Mouse (Mus musculus): ENCODE results near the gene Agrn.

DNA sequence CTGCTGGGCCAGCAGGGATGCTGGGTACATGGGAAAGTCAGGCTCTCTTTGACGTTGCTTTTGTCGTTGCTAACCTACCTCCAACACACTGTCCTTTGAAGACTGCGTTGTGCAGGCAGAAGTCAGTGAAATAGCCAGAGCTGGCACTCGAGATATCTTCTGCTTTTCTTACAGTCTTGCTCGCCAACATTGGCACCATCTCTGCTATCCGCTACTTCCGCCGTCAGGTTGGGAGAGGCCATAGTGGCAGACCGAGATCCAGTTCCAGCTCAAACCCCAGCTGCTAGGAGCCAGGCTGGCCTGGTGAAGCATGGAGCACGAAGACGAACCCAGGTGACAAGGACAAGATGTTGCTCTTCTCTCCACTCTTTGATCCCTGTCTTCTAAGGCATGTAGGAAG is 22.6 kb upstream of the Agrn start:
- TF ChIP-seq USF1 (IDR thresholded peaks at IDR 0.05; ENCODE audit: low read depth, low read length), result no peak
- TF ChIP-seq CTCF (conservative IDR thresholded peaks at IDR 0.05 in 1 of 2, IDR thresholded peaks at IDR 0.05 in 1 of 2; ENCODE audit: low read depth in 2 of 2, low read length in 2 of 2), result no peak
- no peak for TF ChIP-seq RAD21 (IDR thresholded peaks at IDR 0.05; ENCODE audit: low read depth, low read length)
- TF ChIP-seq EP300 (IDR thresholded peaks at IDR 0.05; ENCODE audit: low read length), result no peak
- TF ChIP-seq UBTF (IDR thresholded peaks at IDR 0.05; ENCODE audit: low read depth, low read length), result no peak
- no peak for TF ChIP-seq POLR2A (IDR thresholded peaks at IDR 0.05; ENCODE audit: low read depth, low read length)
- no peak for TF ChIP-seq ZC3H11A (IDR thresholded peaks at IDR 0.05; ENCODE audit: low read depth, low read length)
- TF ChIP-seq MAX (IDR thresholded peaks at IDR 0.05; ENCODE audit: low read length), result no peak
- TF ChIP-seq MXI1 (IDR thresholded peaks at IDR 0.05; ENCODE audit: low read depth, low read length), result no peak
- TF ChIP-seq NELFE (IDR thresholded peaks at IDR 0.05; ENCODE audit: low read depth, low read length), result no peak
- TF ChIP-seq ZMIZ1 (IDR thresholded peaks at IDR 0.05; ENCODE audit: low read depth, low read length), result no peak
- no peak for TF ChIP-seq SMC3 (IDR thresholded peaks at IDR 0.05; ENCODE audit: low read depth, low read length)
- TF ChIP-seq ZNF384 (IDR thresholded peaks at IDR 0.05; ENCODE audit: low read depth, low read length), result no peak
